Mouse (Mus musculus) spleen, postnatal 36 days (tissue): Measurements from ENCODE around the gene Minpp1.

Experiments used
- DNase-seq, 2 experiments: peaks; one replicate each; pipeline ENCODE4 v3.0.0; 2022; ENCODE audit warnings: low spot score in 2 of 2, mixed read lengths in 1 of 2

The Minpp1 gene

GRCm38 (mm10) chr19:32527139-32527538, 41.6 kb downstream of the Minpp1 start:
- DNase-seq: no peak

DNA sequence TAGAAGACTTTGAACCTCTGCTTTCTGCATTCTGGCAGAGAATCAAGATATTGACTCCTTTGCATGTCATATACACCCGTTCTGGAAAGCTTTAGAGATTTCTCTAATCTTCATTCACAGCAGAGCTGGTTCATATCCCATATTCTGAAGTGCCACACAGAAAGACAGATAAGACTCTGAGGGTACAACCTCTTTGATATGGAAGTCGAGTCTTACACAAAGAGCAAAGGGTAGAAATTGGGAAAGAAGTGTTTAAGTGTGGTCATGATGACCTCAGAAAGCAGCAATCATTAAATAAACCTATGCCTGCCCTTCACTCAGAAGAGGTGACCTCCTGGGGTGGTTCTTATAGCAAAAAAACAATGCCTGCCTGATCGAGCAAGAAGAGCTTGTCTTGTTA, 43.2 kb downstream of the Minpp1 start:
- no peak for DNase-seq

DNA sequence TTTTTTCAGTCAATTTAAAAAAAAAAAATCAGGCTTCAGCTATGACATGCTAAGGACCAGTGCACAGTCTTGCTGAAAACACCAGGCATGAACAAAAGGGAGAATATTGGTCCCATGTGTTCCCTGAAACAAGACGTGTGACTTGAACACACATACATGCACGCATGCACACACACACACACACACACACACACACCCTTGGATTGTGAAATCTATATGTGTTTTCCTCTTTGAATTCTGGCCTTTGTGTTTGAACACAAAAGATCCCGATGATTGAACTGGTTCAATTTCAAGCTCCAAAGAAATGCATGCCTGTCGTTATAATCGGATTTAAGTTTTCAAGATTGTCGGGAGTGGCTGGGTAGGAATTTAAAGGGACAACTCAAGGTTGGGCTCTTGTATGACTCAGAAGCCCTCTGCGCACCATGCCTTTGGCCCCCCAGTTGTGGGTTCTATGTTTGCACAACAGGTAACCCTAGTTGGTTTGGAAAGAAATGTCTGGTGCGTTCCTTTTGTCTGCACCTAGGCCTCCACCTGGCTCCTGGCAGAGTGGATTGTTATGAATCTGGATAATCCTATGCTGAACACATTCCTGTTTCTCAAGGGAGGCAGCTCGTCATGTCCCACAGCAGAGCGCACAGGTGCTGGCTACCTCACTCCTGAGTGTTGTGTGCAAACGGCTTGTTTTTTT, 43.8 kb downstream of the Minpp1 start:
- DNase-seq: no peak

DNA sequence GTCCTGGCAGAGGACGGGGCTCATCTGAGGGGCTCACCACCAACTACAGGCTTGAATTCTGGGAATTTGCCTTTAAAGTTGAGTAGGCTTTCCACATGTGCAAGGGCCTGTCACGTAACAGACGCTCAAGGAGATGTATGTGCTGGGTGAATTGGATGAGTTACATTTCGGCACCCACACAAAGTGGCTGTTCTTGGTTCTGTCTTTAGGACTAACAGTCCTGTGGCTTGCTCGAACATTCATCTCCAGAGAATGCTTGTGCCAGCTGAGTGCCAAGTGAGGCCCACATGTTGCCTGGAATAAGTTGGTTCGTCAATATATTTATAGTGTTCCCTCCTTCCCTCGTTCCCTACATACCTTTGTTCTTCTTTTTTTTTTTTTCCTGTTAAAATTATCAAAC, 44.7 kb downstream of the Minpp1 start:
- DNase-seq: no peak

DNA sequence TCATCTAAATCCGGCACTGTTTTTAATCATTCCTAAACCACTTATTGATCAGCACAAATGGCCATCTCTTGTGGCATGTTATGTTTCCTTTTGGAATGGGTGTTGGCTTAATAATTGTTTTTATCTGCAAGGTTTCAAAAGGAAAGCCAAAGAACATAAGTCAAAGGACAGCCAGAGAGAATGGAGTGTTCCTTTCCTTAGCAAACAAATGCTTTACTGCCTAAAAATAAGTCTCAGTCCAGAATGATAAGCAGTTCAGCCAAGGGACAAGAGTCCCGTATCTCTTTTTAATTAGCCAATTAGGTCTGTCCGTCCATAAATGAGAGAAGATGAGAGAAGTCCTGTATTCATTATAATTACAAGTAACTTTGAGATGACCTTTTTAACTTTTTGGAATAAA, 46.8 kb downstream of the Minpp1 start:
- no peak for DNase-seq

GRCm38 (mm10) chr19:32532737-32533505, 47.4 kb downstream of the Minpp1 start:
- DNase-seq: no peak

DNA sequence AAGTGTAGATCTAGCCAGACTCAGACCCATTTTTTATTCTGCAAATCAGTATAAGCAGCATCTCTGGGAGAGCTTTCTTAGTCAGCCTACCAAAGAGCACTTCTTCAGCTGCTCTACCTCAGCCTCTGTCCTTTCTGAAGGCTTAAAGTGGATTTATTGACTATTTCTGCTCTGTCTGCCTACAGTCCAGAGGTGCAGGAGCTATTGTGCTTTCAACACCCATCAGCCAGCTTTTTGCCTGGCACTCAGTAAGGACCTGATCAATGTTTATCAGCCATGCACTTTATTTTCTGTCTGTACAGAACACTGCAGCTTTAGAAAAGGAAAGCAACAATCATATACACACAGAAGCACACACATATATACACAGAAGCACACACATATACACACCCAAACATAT, 49.3 kb downstream of the Minpp1 start:
- no peak for DNase-seq

- no peak for DNase-seq
Observed at GRCm38 (mm10) chr19:32542784-32543490, 57.4 kb downstream of the Minpp1 start.

GRCm38 (mm10) chr19:32547396-32547795, 61.8 kb downstream of the Minpp1 start:
- DNase-seq: no peak

DNA sequence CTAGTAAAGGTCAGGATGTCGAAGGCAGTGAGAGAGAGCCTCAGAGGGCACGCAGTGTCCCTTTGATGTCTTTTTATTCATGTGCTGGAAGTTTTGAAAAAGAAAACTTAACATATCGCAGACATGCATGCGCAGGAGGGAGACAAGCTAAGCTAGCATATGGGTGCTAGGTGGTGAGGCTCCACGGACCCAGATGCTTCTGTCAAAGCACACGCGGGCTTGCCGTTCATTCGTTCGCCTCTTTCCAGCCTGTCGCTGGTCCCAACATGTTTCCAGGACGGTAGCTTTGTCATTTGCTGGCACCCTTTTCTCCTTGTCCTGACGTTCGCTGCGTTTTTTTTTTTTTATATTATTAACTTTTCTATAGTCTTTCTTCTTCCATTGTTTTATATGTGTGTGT, 62.6 kb downstream of the Minpp1 start:
- no peak for DNase-seq

DNA sequence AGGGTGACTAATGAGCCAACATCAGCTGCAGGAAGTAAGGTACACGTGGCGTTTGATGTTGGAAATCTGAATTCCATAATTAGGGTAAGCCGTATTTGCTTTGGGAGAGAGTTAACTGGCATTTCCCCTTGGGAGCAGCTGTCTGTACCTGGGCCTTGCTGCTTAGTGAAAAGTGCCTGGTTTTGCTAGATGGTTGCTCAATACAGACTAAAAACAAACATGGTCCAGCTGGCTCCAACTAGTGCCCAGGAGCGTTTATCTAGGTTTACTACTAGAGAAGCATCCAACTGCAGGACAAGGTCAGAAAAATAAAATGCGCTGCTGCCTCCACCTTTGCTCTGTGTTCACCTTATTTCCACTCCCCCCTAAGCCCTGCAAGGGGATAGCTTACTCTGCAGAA, 64.9 kb downstream of the Minpp1 start:
- no peak for DNase-seq

- DNase-seq: no peak
Observed at GRCm38 (mm10) chr19:32551442-32551841, 65.9 kb downstream of the Minpp1 start.

- no peak for DNase-seq
Observed at GRCm38 (mm10) chr19:32552106-32552505, 66.5 kb downstream of the Minpp1 start.

- DNase-seq: no peak
Observed at GRCm38 (mm10) chr19:32553310-32553709, 67.7 kb downstream of the Minpp1 start.

DNA sequence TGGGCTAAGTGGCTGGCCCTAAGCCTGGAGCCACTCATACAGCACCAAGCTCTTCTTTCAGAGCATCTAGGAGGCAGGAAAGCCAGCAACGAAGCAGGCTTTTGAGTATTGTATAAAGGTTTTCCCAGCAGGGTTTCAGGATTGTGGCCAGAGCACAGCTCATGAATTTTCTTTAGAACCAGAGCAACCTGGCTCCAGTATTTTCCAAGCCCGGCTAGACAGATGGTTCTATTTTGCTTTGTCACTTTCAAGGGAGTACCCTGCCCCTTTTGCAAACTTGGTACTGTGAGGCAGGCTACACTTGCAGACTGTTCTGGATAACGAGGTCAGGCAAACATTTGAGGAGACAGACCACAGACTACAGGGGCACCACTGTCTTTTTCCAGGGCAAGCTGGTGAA, 69.7 kb downstream of the Minpp1 start:
- DNase-seq: no peak
